ENCODE assay signal across 8 mouse cellular contexts in genomic region chr17:51832900-51833577, GRCm38 (mm10). TPM values are rescaled to one million over a fixed set of nuclear protein-coding genes. Genes with fewer than 3 reads are reported as not detected.
DNase-seq lines count a peak whose midpoint lies in the region; ATAC-seq and TF ChIP-seq lines count a peak whose summit lies in the region.

Satb1 (minus strand) TSS chr17:51833290.

- no peaks in the 10 kb centered on the region for H3K9me3 ChIP-seq in forebrain, embryonic 13.5 days (replicated peaks)
- no peaks in the 10 kb centered on the region for H3K9me3 ChIP-seq in heart, embryonic 16.5 days (replicated peaks; ENCODE audit: control insufficient read depth, low read length)
- H3K9me3 ChIP-seq in neural tube, embryonic 13.5 days, result no peaks in the 10 kb centered on the region

- ATAC-seq in forebrain, embryonic 13.5 days, result peak; percentile 95
- peak; percentile 71 for ATAC-seq in heart, embryonic 16.5 days (replicated peaks; ENCODE audit: extremely low read depth, insufficient read depth, low FRiP score)
- peak; percentile 95 for ATAC-seq in neural tube, embryonic 13.5 days (ENCODE audit: low read depth)

- peak within 1 kb of the TSS; percentile 79 for H3K9ac ChIP-seq in forebrain, embryonic 13.5 days
- peak within 1 kb of the TSS; percentile 79 for H3K9ac ChIP-seq in heart, embryonic 16.5 days (ENCODE audit: low read length)
- H3K9ac ChIP-seq in neural tube, embryonic 13.5 days, result peak within 1 kb of the TSS; percentile 81

- WGBS in bone marrow, adult 2 months, result 1% methylated on average over 36 of the region's 52 CpGs
- WGBS in forebrain, embryonic 13.5 days, result under 1% methylated on average over 44 of the region's 52 CpGs
- whole genome bisulfite sequencing in heart, embryonic 16.5 days, result under 1% methylated on average over 42 of the region's 52 CpGs
- WGBS in lung, adult 2 months, result 2% methylated on average over 42 of the region's 52 CpGs
- 0% methylated on average over 37 of the region's 52 CpGs for WGBS in neural tube, embryonic 13.5 days

- peak within 1 kb of the TSS; percentile 92 for H3K27ac ChIP-seq in bone marrow, adult 2 months (ENCODE audit: control insufficient read depth, insufficient read depth, low read depth, low read length, poor library complexity)
- H3K27ac ChIP-seq in forebrain, embryonic 13.5 days, result no peak within 1 kb of the TSS
- peak within 1 kb of the TSS; percentile 23; the same call in 1 of the 2 replicates for H3K27ac ChIP-seq in heart, embryonic 16.5 days (ENCODE audit: low read length)
- peak within 1 kb of the TSS; percentile 64 for H3K27ac ChIP-seq in neural tube, embryonic 13.5 days (replicated peaks)

- TF ChIP-seq POLR2A in bone marrow, adult 2 months (IDR thresholded peaks at IDR 0.05; ENCODE audit: borderline replicate concordance, control insufficient read depth, low read depth, low read length), result peak; percentile 52; the same call in 1 of the 2 replicates
- 0 out of 2 replicates have a peak, but pooled peaks have one; percentile 8 for TF ChIP-seq POLR2A in lung, adult 2 months (IDR thresholded peaks at IDR 0.05; ENCODE audit: borderline replicate concordance, extremely low read depth, low read depth, low read length)

- TF ChIP-seq CTCF in bone marrow, adult 2 months (IDR thresholded peaks at IDR 0.05; ENCODE audit: control insufficient read depth, insufficient read depth, low read length), result peak; percentile 28; the same call in 1 of the 2 replicates
- TF ChIP-seq CTCF in lung, adult 2 months (IDR thresholded peaks at IDR 0.05; ENCODE audit: insufficient read depth, low read length), result no peak

- peak within 1 kb of the TSS; percentile 94 for H3K4me3 ChIP-seq in bone marrow, adult 2 months (replicated peaks; ENCODE audit: control insufficient read depth, low read depth, low read length)
- H3K4me3 ChIP-seq in forebrain, embryonic 13.5 days, result peak within 1 kb of the TSS; percentile 74
- H3K4me3 ChIP-seq in heart, embryonic 16.5 days (ENCODE audit: low read length), result peak within 1 kb of the TSS; percentile 82
- peak within 1 kb of the TSS; percentile 72 for H3K4me3 ChIP-seq in lung, adult 2 months (replicated peaks; ENCODE audit: extremely low read depth, low read depth, low read length)
- H3K4me3 ChIP-seq in neural tube, embryonic 13.5 days, result peak within 1 kb of the TSS; percentile 71

- peaks cover 38% of the 10 kb centered on the region for H3K27me3 ChIP-seq in forebrain, embryonic 13.5 days
- H3K27me3 ChIP-seq in heart, embryonic 16.5 days (ENCODE audit: control insufficient read depth, insufficient read depth, low read length), result peaks cover 39% of the 10 kb centered on the region
- peaks cover 50% of the 10 kb centered on the region for H3K27me3 ChIP-seq in neural tube, embryonic 13.5 days

- no peaks in the 10 kb centered on the region for H3K36me3 ChIP-seq in forebrain, embryonic 13.5 days (ENCODE audit: poor library complexity, severe bottlenecking)
- no peaks in the 10 kb centered on the region for H3K36me3 ChIP-seq in heart, embryonic 16.5 days (ENCODE audit: control insufficient read depth, insufficient read depth)
- no peaks in the 10 kb centered on the region for H3K36me3 ChIP-seq in neural tube, embryonic 13.5 days

- DNase-seq in CD4-positive helper T cell, adult 2 months (ENCODE audit: low read depth, low spot score), result peak; percentile 86
- peak; percentile 29 to 79 for DNase-seq in kidney, postnatal 36 days
- peak; percentile 44 for DNase-seq in lung, adult 2 months
- peak; percentile 90 to 95 for DNase-seq in thymus, adult 18-20 months

- H3K4me1 ChIP-seq in bone marrow, adult 2 months (ENCODE audit: control insufficient read depth, insufficient read depth, low read length), result no peaks in the 10 kb centered on the region; the same call in none of the 2 replicates
- H3K4me1 ChIP-seq in forebrain, embryonic 13.5 days, result peaks cover 22% of the 10 kb centered on the region
- H3K4me1 ChIP-seq in heart, embryonic 16.5 days (ENCODE audit: control insufficient read depth, insufficient read depth, low read length), result peaks cover 13% of the 10 kb centered on the region
- H3K4me1 ChIP-seq in lung, adult 2 months (ENCODE audit: control insufficient read depth, insufficient read depth, low read length), result no peaks in the 10 kb centered on the region
- peaks cover 29% of the 10 kb centered on the region for H3K4me1 ChIP-seq in neural tube, embryonic 13.5 days (replicated peaks)

- peak within 1 kb of the TSS; percentile 99 for H3K4me2 ChIP-seq in forebrain, embryonic 13.5 days
- peak within 1 kb of the TSS; percentile 100 for H3K4me2 ChIP-seq in heart, embryonic 16.5 days (ENCODE audit: low read depth, low read length)
- H3K4me2 ChIP-seq in neural tube, embryonic 13.5 days, result peak within 1 kb of the TSS; percentile 99

RNA-seq across cellular contexts. Expression of gene Satb1, which starts in this region (rescaled TPM):
- 5.6 and 17.5 TPM in 2 replicates for polyA plus RNA-seq in bone marrow, adult 2 months (2011; ENCODE audit: insufficient read depth, insufficient read length, low replicate concordance, missing spikeins)
- polyA plus RNA-seq in forebrain, embryonic 13.5 days (2015; fragmentation: Nextera tagmentation; extraction: Ambion mirVana), result 34.7 TPM in 2 replicates
- 14.0 and 34.0 TPM in 2 replicates for polyA plus RNA-seq in heart, embryonic 16.5 days (2015; fragmentation: Nextera tagmentation; extraction: Ambion mirVana)
- 7.2 and 8.4 TPM in 2 replicates for polyA plus RNA-seq in lung, adult 2 months (2012; rRNA removed)
- polyA plus RNA-seq in neural tube, embryonic 13.5 days (2015; fragmentation: Nextera tagmentation; extraction: Ambion mirVana), result 29.3 and 32.2 TPM in 2 replicates
